In the genomic region with DNA sequence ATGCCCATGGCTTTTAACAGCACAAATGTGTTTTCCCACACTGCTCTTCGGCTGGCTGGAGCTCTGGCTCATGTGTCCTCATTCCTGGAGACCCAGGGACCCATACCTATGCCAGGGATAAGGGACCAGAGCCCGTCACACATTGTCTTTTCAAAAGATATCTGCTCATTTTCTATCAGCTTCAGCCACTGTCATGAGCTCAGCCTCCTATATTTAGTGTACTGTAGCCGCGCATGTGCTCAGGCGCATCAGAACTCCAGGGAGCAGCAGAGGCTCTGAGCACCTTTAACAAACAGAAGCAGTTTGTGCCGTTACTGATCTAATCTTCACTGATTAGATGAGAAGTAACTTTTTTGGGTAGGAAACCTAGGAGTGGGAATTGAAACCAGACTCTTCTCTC, we compare ENCODE assay signal across 25 mouse cellular contexts. TPM values are rescaled to one million over a fixed set of nuclear protein-coding genes. Genes with fewer than 3 reads are reported as not detected.
DNase-seq lines count a peak whose midpoint lies in the region; ATAC-seq and TF ChIP-seq lines count a peak whose summit lies in the region.
"Had no signal": no experiment of that assay in that cellular context is flagged by ENCODE, and none has a peak within 500 bp of the region (broad histone marks: within the 10 kb centered on the region; RNA-seq: fewer than 3 reads in every experiment).

No protein-coding gene starts in this region.

- no peak for TF ChIP-seq EP300 in heart, postnatal 0 days (IDR thresholded peaks at IDR 0.05; ENCODE audit: low read depth)
- no peak for TF ChIP-seq EP300 in MEL (IDR thresholded peaks at IDR 0.05; ENCODE audit: low read depth in 1 of 2, low read length in 2 of 2)

- peak overlapping the region; percentile 55 for H3K27ac ChIP-seq in heart, embryonic 12.5 days (ENCODE audit: poor library complexity, severe bottlenecking)
- peak overlapping the region; percentile 65 for H3K27ac ChIP-seq in heart, embryonic 15.5 days
- H3K27ac ChIP-seq in heart, embryonic 11.5 days (ENCODE audit: low read depth, low read length) = no peak overlapping the region
- H3K27ac ChIP-seq in heart, postnatal 0 days (ENCODE audit: low read depth) = peak overlapping the region; percentile 70
- no peak overlapping the region for H3K27ac ChIP-seq in MEL (ENCODE audit: control insufficient read depth, low read depth, low read length)
- H3K27ac ChIP-seq: embryonic facial prominence, embryonic 10.5 days; embryonic facial prominence, embryonic 12.5 days; forebrain, embryonic 13.5 days; forebrain, embryonic 15.5 days had no signal

- H3K27me3 ChIP-seq in heart, embryonic 12.5 days (replicated peaks) = peaks cover 10% of the 10 kb centered on the region
- no peaks in the 10 kb centered on the region for H3K27me3 ChIP-seq in heart, embryonic 15.5 days
- peaks cover 6% of the 10 kb centered on the region; the same call in 1 of the 2 replicates for H3K27me3 ChIP-seq in heart, embryonic 11.5 days (ENCODE audit: control insufficient read depth, insufficient read depth, low read length)
- no peaks in the 10 kb centered on the region for H3K27me3 ChIP-seq in heart, postnatal 0 days (ENCODE audit: control insufficient read depth, insufficient read depth, low read length)
- peaks cover 1 to 5% of the 10 kb centered on the region in 2 experiments; a peak in 3 of 4 replicates for H3K27me3 ChIP-seq in MEL (ENCODE audit: control insufficient read depth in 1 of 2, insufficient read depth in 2 of 2, low read length in 2 of 2)
- H3K27me3 ChIP-seq: embryonic facial prominence, embryonic 12.5 days; forebrain, embryonic 13.5 days; forebrain, embryonic 15.5 days had no signal

- TF ChIP-seq CTCF in heart, postnatal 0 days (IDR thresholded peaks at IDR 0.05; ENCODE audit: low read depth) = no peak
- no peak for TF ChIP-seq CTCF in MEL (IDR thresholded peaks at IDR 0.05 in 2 of 3, conservative IDR thresholded peaks at IDR 0.05 in 1 of 3; ENCODE audit: control insufficient read depth in 1 of 3, insufficient read depth in 1 of 3, low read depth in 2 of 3, low read length in 3 of 3, poor library complexity in 1 of 3, severe bottlenecking in 1 of 3)

- no peak overlapping the region for H3K9ac ChIP-seq in heart, embryonic 12.5 days
- H3K9ac ChIP-seq in heart, embryonic 15.5 days = no peak overlapping the region
- H3K9ac ChIP-seq in heart, embryonic 11.5 days (ENCODE audit: low read depth, low read length) = no peak overlapping the region
- H3K9ac ChIP-seq in heart, postnatal 0 days (replicated peaks; ENCODE audit: low read depth, low read length) = no peak overlapping the region
- no peak overlapping the region for H3K9ac ChIP-seq in MEL (ENCODE audit: control insufficient read depth, low read depth, low read length, poor library complexity, severe bottlenecking)
- H3K9ac ChIP-seq: embryonic facial prominence, embryonic 12.5 days; forebrain, embryonic 13.5 days; forebrain, embryonic 15.5 days; forebrain, postnatal 0 days had no signal

- 23% methylated on average over 6 of the region's 6 CpGs for WGBS in heart, embryonic 12.5 days
- 32% methylated on average over 6 of the region's 6 CpGs for WGBS in heart, embryonic 15.5 days
- WGBS in heart, embryonic 11.5 days (ENCODE audit: insufficient replicate concordance) = 30% methylated on average over 6 of the region's 6 CpGs
- WGBS in heart, postnatal 0 days = 28% methylated on average over 6 of the region's 6 CpGs

- peaks cover 19% of the 10 kb centered on the region; the same call in 1 of the 2 replicates for H3K4me1 ChIP-seq in heart, embryonic 12.5 days (replicated peaks)
- H3K4me1 ChIP-seq in heart, embryonic 15.5 days (replicated peaks) = peaks cover 14% of the 10 kb centered on the region
- 0 out of 2 replicates have a peak, but pooled peaks cover 3% of the 10 kb centered on the region for H3K4me1 ChIP-seq in heart, embryonic 11.5 days (ENCODE audit: control insufficient read depth, insufficient read depth, low read length)
- H3K4me1 ChIP-seq in heart, postnatal 0 days (ENCODE audit: control insufficient read depth, insufficient read depth) = 0 out of 2 replicates have a peak, but pooled peaks cover 2% of the 10 kb centered on the region
- peaks cover 12 to 24% of the 10 kb centered on the region in 2 experiments for H3K4me1 ChIP-seq in MEL (ENCODE audit: control insufficient read depth in 1 of 2, insufficient read depth in 2 of 2, low read length in 2 of 2)
- H3K4me1 ChIP-seq: embryonic facial prominence, embryonic 12.5 days; forebrain, embryonic 13.5 days; forebrain, embryonic 15.5 days had no signal

- no peak for DNase-seq in heart, adult 11 months
- DNase-seq in heart, postnatal 0 days (ENCODE audit: low spot score) = peak; percentile 34
- no peak for DNase-seq in heart, adult 9 months (ENCODE audit: low spot score in 2 of 2)
- no peak for DNase-seq in MEL (ENCODE audit: low read depth, low spot score)
- DNase-seq in embryo, embryonic 10.5 days (ENCODE audit: low spot score) = no peak
- DNase-seq: adrenal gland, adult 2 months; adrenal gland, postnatal 10 days; adrenal gland, postnatal 25 days; cerebellum, adult 11 months; cerebellum, adult 18-20 months; cerebellum, adult 8-10 months; cerebellum, adult 9-11 months; cerebellum, postnatal 14 days; cerebellum, postnatal 36 days; forebrain, postnatal 0 days had no signal

- H3K79me2 ChIP-seq in MEL (ENCODE audit: control insufficient read depth, insufficient read depth, low read length, poor library complexity) = no peaks in the 10 kb centered on the region

- peak overlapping the region; percentile 4; the same call in 1 of the 2 replicates for H3K4me2 ChIP-seq in heart, embryonic 12.5 days
- 0 out of 2 replicates have a peak overlapping the region, but pooled peaks have one; percentile 1 for H3K4me2 ChIP-seq in heart, embryonic 15.5 days
- no peak overlapping the region for H3K4me2 ChIP-seq in heart, embryonic 11.5 days
- no peak overlapping the region for H3K4me2 ChIP-seq in heart, postnatal 0 days (ENCODE audit: low read depth, low read length)
- H3K4me2 ChIP-seq: embryonic facial prominence, embryonic 12.5 days; forebrain, embryonic 13.5 days; forebrain, embryonic 15.5 days had no signal

- TF ChIP-seq RAD21 in MEL (IDR thresholded peaks at IDR 0.05; ENCODE audit: low read depth, low read length) = no peak

- no peaks in the 10 kb centered on the region for H3K36me3 ChIP-seq in heart, embryonic 12.5 days
- H3K36me3 ChIP-seq in heart, embryonic 15.5 days = no peaks in the 10 kb centered on the region
- no peaks in the 10 kb centered on the region for H3K36me3 ChIP-seq in heart, embryonic 11.5 days (ENCODE audit: control insufficient read depth, insufficient read depth, low read length)
- H3K36me3 ChIP-seq in heart, postnatal 0 days (replicated peaks; ENCODE audit: control insufficient read depth, insufficient read depth, low read length) = no peaks in the 10 kb centered on the region
- peaks cover 0 to 7% of the 10 kb centered on the region in 2 experiments; a peak in 2 of 4 replicates for H3K36me3 ChIP-seq in MEL (ENCODE audit: control insufficient read depth in 1 of 2, insufficient read depth in 2 of 2, low read length in 2 of 2)
- H3K36me3 ChIP-seq: embryonic facial prominence, embryonic 10.5 days; embryonic facial prominence, embryonic 12.5 days; forebrain, embryonic 15.5 days; G1E had no signal

- H3K9me3 ChIP-seq in heart, embryonic 12.5 days (replicated peaks) = no peaks in the 10 kb centered on the region
- H3K9me3 ChIP-seq in heart, embryonic 15.5 days (replicated peaks) = no peaks in the 10 kb centered on the region
- no peaks in the 10 kb centered on the region for H3K9me3 ChIP-seq in heart, embryonic 11.5 days (replicated peaks; ENCODE audit: control insufficient read depth, low read length)
- no peaks in the 10 kb centered on the region for H3K9me3 ChIP-seq in heart, postnatal 0 days (replicated peaks; ENCODE audit: control insufficient read depth, low read length)
- H3K9me3 ChIP-seq in MEL (replicated peaks; ENCODE audit: insufficient read depth, low read length) = no peaks in the 10 kb centered on the region
- H3K9me3 ChIP-seq: embryonic facial prominence, embryonic 10.5 days; embryonic facial prominence, embryonic 12.5 days; forebrain, embryonic 13.5 days; forebrain, embryonic 15.5 days; G1E had no signal

- 0 out of 2 replicates have a peak, but pooled peaks have one; percentile 39 for ATAC-seq in heart, embryonic 12.5 days (ENCODE audit: insufficient number of reproducible peaks, low FRiP score)
- ATAC-seq in heart, embryonic 15.5 days (replicated peaks; ENCODE audit: insufficient number of reproducible peaks, insufficient read depth, low FRiP score, low read depth) = peak; percentile 45; the same call in 1 of the 2 replicates
- ATAC-seq in heart, embryonic 11.5 days (replicated peaks; ENCODE audit: insufficient number of reproducible peaks, low FRiP score, low TSS enrichment) = no peak
- ATAC-seq in heart, postnatal 0 days (ENCODE audit: insufficient read depth, low read depth) = peak; percentile 77
- ATAC-seq: forebrain, embryonic 13.5 days; forebrain, embryonic 15.5 days; forebrain, postnatal 0 days had no signal

- TF ChIP-seq POLR2A in MEL (IDR thresholded peaks at IDR 0.05; ENCODE audit: control insufficient read depth in 1 of 2, insufficient read depth in 1 of 2, low read depth in 1 of 2, low read length in 2 of 2, poor library complexity in 1 of 2) = no peak

- H3K4me3 ChIP-seq in heart, embryonic 12.5 days = no peak overlapping the region
- H3K4me3 ChIP-seq in heart, embryonic 15.5 days = no peak overlapping the region
- H3K4me3 ChIP-seq in heart, embryonic 11.5 days (ENCODE audit: low read depth, low read length) = no peak overlapping the region
- H3K4me3 ChIP-seq in heart, postnatal 0 days (ENCODE audit: low read depth, low read length) = no peak overlapping the region
- no peak overlapping the region; a peak in 1 of 4 replicates for H3K4me3 ChIP-seq in MEL (ENCODE audit: control insufficient read depth in 1 of 2, insufficient read depth in 1 of 2, low read depth in 2 of 2, low read length in 2 of 2)
- H3K4me3 ChIP-seq: embryonic facial prominence, embryonic 10.5 days; embryonic facial prominence, embryonic 12.5 days; forebrain, embryonic 13.5 days; forebrain, embryonic 15.5 days had no signal

RNA-seq across cellular contexts. Expression of a gene that starts 23.5 kb away (rescaled TPM):
- polyA plus RNA-seq in heart, embryonic 12.5 days (2016; fragmentation: Nextera tagmentation; extraction: Ambion mirVana) = 0.50 and 0.70 TPM in 2 replicates
- polyA plus RNA-seq in heart, embryonic 15.5 days (2015; fragmentation: Nextera tagmentation; extraction: Ambion mirVana) = 0.40 and 0.55 TPM in 2 replicates
- polyA plus RNA-seq in heart, embryonic 11.5 days (2014; fragmentation: Nextera tagmentation; extraction: Ambion mirVana) = 0.20 and 0.67 TPM in 2 replicates
- 2.3 TPM in 1 of 2 replicates, not detected in the other for total RNA-seq in heart, postnatal 0 days (2014; rRNA removed; ENCODE audit: low replicate concordance)
- polyA plus RNA-seq in heart, postnatal 0 days (2015; fragmentation: Nextera tagmentation; extraction: Ambion mirVana) = 0.18 and 0.19 TPM in 2 replicates
- not detected in 2 replicates for total RNA-seq in MEL (2012; rRNA removed)
- polyA plus RNA-seq in MEL (2012; ENCODE audit: insufficient read depth in 1 of 2, insufficient read length in 2 of 2, low read depth in 1 of 2, low replicate concordance in 2 of 2, missing spikeins in 1 of 2) = under 1 TPM in 1 of 2 experiments, not detected in 1; 0.04 TPM
- total RNA-seq: adrenal gland, adult 2 months; adrenal gland, postnatal 25 days; common myeloid progenitor, adult 5-6 weeks had no signal
- polyA plus RNA-seq: G1E had no signal

RNA-seq across cellular contexts. Expression of a gene that starts 44.6 kb away (rescaled TPM):
- 0.03 TPM in 1 of 2 replicates, not detected in the other for polyA plus RNA-seq in heart, embryonic 12.5 days (2016; fragmentation: Nextera tagmentation; extraction: Ambion mirVana)
- polyA plus RNA-seq in heart, embryonic 15.5 days (2015; fragmentation: Nextera tagmentation; extraction: Ambion mirVana) = not detected in 2 replicates
- polyA plus RNA-seq in heart, embryonic 11.5 days (2014; fragmentation: Nextera tagmentation; extraction: Ambion mirVana) = 0.04 TPM in 1 of 2 replicates, not detected in the other
- total RNA-seq in heart, postnatal 0 days (2014; rRNA removed; ENCODE audit: low replicate concordance) = 0.31 TPM in 1 of 2 replicates, not detected in the other
- polyA plus RNA-seq in heart, postnatal 0 days (2015; fragmentation: Nextera tagmentation; extraction: Ambion mirVana) = not detected in 2 replicates
- total RNA-seq in MEL (2012; rRNA removed) = not detected in 2 replicates
- not detected for polyA plus RNA-seq in MEL (2012; ENCODE audit: insufficient read depth in 1 of 2, insufficient read length in 2 of 2, low read depth in 1 of 2, low replicate concordance in 2 of 2, missing spikeins in 1 of 2)
- polyA plus RNA-seq: adrenal gland, adult 2 months; C2C12; G1E had no signal

Comparison
In these comparisons a context has a peak if more than half of its experiments do, and no peak if none do; other contexts are left out.
1. H3K27ac ChIP-seq: peak in heart, embryonic 12.5 days (single experiment), heart, embryonic 15.5 days (single experiment) and heart, postnatal 0 days (single experiment); none in heart, embryonic 11.5 days (single experiment) and MEL (single experiment).
2. H3K4me2 ChIP-seq: peak in heart, embryonic 12.5 days (single experiment) and heart, embryonic 15.5 days (single experiment); none in heart, embryonic 11.5 days (single experiment) and heart, postnatal 0 days (single experiment).